Mouse (Mus musculus) ZHBTc4 (cell line): Measurements from ENCODE around the gene Shisal2b.

Experiments
- DNase-seq: peaks from one replicate; pipeline ENCODE4 v3.0.0-alpha.2; 2011; ENCODE audit warnings: low read depth, low spot score

Gene Shisal2b

DNA sequence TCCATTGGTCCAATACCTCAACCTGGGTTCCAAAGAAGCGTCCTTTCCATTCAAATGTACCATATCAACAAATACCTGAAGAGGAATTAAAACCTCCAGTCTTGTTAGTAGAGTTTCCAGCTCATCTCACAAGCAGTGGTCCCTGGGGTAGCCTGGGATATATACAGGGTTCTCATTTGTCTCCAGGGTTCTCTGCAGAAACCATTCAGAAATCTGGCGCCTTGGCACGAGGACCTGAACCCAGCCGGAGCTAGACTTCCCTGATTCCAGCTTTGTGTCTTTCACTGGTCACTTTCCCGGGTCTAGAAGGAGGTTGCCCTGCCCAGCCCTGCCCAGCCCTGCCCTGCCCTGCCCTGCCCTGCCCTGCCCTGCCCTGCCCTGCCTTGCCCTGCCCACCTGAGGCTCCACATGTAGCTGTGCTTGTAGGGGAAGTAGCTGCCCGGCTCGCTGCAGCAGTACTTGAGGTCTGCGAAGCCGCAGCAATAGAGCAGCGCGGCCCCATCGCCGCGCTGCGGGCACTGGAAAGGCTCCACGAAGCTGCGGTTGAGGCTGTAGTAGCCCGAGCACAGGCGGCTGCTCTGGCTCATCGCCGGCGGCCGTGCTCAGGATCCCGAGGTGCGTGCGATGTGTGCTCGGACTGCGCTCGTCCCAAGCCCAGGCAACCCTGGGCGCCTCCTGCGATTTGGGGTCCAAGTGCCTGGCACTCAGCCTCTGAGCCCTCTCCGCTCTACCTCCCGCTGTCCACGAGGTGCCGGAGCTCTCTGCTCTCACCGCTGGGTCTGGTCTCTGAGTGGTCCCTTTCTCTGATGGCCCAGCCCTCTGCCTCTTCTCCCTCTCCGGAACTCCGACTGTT lies at the start of gene Shisal2b:
Shisal2b (minus strand) TSS at position 767 of the 853 bp plus-strand sequence.
- peak; percentile 65 for DNase-seq

DNA sequence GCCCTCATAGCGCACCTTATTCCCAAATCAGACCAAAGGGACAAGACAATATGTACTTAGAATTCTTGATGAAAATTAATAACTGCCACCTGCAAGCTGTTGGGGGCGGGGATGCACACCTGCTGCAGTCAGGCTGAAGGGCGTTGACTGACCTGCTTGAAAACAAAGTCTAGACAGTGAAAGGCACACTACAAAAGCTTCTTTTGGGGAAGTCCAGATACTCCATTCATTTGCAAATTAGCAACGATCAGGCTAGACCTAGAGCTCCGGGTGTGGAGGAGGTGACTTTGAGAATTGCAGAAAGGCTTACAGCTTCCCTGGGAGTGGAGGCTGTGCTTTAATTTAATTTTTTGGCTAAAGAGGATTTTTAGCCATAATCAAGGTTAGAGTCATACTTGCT lies 47.9 kb upstream of the Shisal2b start:
- DNase-seq = peak; percentile 95

DNA sequence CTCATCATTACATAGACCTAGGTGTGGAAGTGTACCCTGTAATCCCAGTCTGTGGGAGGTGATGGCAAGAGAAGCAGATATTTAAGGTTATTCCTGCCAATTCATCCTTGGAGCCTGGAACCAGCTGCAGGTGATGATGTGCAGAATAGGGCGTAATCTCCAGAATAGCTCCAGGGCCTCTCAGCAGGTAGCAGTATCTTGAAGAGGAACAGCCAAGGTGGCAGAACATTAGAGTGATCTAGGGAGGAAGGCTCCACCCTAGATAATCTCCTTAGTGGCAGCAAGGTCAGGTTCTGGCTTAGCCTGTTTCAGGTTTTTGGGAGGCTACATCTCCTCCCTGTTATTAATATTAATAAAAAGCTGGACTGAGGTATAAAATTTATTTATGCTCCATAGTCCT lies 47.3 kb upstream of the Shisal2b start:
- peak; percentile 63 for DNase-seq

DNA sequence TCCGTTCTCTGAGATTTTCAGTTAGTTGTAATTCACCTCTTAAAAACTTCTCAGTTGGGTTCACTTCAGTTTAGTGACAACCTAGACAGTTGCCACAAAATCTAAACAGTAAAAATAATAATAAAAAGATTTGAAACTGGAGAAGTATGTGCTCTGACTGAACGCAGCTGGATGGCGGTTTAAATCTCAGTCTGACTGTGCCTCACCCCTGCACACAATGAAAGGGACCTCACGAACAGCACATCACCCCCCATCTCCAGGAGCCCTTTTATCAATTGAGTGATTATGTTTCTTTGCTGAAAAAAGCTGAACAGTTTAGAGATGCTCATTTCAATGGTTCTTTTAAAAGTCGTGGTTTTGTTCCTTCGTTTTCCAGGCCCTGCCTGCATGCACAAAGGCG lies 45.0 kb upstream of the Shisal2b start:
- no peak for DNase-seq

DNA sequence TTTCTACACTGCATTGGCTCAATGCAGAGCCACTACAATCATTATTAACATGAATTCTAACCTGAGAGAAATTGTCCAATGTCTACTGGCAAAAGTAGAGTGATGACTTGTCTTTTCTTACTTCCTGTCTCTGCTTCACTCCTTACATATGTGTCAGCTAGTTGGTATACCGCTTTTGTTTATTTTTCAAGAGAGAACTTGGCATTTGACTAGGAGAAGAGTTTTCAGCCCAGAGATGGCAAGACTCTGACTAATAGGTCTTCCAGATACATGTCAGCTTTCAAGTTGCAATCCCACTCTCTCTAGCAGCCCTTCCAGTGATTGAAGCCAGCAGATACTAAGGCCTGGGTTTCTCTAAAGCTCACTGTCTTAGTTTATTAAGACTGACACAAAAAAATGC lies 31.1 kb upstream of the Shisal2b start:
- DNase-seq = no peak

DNA sequence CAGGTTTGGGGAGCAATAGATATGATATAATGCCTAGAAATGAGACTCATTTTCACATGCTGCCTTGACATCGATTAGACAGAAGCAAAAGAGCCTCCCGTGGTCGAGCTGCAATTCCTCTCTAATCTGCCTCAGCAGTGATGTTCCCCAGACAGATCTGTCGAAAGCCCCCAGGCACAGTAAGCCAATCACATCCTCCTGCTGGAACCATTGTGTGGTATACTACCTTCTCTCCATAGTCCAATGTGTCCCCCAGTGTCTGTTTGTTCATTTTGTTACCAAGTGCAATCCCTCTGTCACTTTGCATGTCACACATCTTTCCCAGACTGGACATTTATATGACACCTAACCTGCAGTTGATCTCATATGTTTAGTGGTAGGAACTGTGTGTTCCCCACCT lies 28.6 kb upstream of the Shisal2b start:
- DNase-seq = no peak

DNA sequence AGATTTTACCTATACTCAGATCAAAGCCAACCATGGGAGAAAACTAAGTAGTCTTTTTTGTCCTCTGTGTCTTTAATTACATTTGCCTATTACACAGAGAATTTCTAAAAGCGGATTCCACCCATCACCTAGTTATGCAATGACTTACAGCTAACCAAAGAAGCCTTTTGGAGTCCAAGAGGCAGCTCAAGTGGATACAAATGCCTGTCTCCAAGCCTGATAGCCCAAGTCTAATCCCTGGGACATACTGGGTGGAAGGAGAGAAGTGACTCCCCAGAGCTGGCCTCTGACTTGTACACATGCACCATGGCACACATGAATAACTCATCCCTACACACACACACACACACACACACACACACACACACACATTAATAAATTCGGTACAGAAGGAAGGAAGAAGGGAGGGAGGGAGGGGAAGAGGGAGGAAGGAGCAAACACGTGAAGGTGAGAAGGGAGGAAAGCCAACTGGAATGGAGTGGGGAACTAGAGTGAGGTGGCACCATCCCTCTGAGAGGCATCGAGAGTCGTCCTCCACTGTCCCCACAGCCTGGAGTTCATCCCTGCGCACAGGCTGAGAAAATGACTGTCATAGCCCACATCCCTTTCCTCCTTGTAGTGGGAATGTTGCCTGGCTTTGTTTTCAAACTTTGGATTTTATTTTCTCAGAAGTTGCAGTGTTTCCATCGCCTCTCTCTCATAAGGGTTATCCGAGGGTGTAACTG lies 22.8 kb upstream of the Shisal2b start:
- DNase-seq = no peak

DNA sequence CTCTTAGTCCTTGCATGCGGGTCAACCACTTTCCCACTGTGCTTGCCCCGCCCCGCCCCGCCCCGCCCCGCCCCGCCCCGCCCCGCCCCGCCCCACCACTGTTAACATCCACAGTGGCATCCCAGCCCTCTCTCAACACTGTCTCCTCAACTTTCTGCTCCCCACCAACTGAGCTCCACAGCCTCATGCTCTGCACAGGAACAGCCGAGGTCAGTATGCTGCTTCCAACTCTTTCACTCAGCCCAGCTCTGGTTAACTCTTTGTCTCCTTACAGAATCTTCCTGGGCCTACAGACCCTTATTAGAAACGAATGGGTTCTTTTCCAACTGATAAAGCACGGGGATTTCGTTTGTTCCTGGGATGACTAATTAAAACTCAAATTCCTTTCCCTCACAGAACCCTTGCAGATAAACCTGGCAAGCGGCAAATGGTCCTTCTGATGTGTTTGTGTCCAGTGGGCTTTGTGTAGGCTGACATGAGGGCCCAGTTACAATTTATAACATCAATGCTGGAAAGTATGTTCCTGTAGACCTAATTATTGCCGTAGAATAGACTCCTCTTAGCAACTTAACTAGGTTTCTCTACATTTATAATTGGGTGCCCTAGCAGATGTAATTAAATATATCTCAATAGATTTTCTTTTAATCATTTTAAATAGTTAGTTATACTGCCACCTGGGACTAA lies 20.0 kb upstream of the Shisal2b start:
- DNase-seq = no peak

DNA sequence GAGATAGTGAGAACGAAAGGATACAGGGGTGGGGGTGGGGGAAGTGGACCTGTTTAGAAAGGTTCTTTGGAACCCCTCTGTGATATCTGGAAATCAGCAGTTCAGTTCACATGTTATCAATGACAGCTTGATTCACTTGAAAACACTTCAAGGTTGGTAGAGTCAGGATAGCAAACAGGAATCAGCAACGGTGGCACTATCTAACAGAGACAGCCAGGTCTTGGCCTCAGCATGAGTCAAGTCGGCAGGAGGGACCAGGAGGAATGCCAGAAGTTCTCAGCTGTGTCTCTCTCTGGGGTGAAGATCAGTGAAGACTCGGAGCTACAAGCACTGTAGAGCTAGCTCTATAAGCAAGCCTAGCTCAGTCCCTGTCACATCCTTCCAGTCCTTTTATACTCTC lies 14.8 kb upstream of the Shisal2b start:
- no peak for DNase-seq

DNA sequence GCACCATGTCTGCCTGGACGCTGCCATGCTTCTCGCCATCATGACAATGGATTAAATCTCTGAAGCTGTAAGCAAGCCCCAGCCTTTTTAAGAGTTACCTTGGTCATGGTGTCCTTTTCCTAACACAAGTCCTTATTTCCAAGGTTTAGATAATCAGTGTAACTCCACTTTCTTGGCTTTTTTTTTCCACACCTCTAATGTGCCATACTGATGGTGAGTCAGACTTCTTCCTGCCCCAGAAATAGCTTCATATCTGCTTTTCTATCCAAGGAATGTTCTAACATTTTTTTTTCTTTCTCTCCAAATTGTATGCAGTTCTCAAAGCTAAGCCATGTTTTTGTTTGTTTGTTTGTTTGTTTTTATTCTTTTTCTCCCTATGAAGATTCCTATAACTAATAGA lies 6.2 kb upstream of the Shisal2b start:
- DNase-seq = no peak

DNA sequence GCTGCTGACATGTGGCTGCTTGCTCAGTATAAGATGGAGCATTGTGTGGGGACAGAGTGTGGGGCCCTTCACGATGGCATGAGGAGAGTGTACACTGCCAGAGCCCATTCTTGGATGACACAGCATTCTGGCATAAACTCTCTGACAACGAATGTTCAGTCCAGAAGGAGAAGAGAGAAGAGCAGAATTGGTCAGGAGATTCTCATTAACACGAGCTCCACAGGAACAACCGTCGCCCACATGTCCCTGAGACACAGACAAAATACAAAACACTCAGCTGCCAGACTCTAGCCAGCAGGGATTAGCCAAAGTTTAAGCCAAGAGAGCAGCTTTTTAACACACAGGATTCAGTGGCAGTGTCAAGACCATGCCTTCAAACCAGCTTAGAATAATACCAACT lies 3.0 kb upstream of the Shisal2b start:
- DNase-seq = no peak

DNA sequence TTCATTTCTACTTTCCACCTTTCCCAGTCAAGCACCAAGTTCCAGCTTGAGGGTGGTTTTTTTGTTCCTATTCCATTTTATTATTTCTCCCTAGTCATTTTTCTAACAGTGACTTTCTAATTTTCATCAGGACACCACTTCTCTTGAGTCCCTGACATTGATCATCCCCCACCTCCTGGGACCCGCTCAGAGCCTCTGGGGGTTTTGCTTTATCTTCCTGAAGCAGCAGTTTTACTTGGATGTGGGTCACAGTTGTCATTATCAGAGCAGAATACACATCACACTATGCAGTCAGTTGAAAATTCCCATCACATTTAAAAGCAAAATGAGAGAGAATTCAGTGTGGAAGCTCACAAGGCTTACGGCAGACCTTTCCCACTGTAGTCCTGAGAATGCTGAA lies 10.0 kb downstream of the Shisal2b start:
- DNase-seq = no peak

DNA sequence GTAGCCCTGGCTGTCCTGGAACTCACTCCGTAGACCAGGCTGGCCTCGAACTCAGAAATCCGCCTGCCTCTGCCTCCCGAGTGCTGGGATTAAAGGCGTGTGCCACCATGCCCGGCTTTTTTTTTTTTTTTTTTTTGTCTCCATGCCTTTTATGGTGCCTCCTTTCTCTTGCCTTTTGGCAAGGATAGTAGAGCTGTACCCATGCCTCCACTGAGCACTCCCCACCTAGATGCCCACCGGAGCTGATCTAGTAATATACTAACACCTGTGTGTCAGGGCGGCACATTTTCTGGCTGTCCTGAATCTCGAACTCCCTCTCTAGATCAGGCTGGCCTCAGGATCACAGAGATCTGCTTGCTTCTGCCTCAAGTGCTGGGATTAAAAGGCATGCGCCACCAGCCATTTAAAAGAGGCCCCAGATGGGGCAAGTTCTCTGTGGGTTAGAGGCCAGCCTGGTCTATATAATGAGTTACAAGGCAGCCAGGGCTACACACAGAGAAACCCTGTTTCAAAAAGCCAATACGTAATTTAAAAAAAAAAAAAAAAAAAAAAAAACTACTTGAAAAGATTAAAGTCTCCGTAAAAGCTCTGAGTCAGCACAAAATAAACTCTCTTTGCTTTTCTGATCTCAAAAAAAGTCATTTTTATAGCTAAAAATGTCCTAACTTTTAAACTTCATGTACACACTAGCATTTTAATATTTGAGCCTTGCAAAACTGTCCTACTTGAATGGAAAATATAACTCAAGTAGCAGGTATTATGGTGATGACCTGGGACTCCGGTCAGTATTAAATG lies 20.2 kb downstream of the Shisal2b start:
- peak; percentile 22 for DNase-seq

DNA sequence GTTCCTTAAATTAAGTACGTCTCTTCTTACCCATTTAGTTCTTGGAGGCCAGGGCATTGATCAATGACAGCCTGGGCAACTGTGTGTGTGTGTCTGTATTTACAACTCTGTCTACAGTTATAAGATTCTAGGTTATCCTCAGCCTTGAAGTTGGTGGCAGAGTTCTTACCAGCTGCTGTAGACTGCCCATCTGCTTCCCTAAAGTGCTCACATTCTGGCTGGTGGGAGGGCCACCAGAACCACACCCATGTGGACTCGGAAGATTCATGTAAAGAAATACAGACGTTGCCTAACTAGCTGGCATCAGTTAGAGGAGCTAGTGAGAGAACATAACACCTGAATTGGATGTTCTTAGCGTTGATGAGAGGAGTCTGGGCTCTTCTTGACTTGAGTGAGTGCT lies 21.8 kb downstream of the Shisal2b start:
- peak; percentile 12 for DNase-seq

DNA sequence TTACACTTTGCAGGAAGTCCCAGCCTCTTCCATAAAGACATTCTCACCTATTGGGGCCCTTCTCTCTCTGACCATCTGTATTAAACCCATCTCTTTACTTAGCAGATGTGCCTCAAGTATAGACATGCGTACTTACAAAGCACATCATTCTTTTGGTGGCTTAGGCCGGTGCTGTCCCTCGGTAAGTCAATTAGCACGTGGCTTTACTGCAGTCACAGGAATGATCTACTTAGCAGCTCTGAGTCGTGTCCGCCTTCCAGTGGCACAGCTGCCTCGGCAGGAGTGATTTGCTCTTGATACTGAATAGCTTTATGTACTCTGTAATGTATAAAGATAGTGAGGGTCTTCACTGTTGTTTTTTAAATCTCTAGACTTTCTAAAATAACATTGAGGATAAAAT lies 26.1 kb downstream of the Shisal2b start:
- no peak for DNase-seq

DNA sequence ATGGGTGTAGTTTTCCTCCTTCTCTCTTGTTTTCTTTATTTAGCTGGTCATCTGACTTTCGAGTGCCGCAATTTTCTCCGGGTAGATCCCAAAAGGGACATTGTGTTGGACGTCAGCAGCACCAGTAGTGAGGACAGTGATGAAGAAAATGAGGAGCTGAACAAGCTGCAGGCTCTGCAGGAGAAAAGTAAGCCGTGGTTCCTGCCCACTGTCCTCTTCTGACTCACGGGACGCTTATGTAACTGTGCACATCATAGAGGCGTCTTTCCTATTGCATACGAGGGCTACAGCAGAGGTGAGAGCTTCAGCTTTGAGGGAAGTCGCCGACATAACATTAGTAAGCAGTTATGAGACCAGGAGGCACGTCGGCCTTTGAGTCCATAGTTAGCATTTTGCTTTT lies 30.9 kb downstream of the Shisal2b start:
- DNase-seq = no peak

DNA sequence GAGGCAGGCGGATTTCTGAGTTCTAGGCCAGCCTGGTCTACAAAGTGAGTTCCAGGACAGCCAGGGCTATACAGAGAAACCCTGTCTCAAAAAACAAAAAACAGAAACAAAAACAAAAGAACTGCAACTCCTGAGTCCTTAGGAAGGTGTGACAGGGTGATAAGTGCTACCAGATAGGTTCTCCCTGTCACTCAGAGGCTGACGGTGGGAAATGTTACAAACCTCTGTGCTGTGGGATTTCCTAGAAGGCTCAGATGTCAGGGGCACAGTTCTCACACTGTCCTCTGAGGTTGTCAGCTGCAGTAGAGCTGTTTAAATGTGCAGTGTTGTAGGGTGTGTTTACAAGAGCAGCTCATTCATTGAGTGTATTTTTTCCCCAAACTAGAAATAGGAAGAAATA lies 38.2 kb downstream of the Shisal2b start:
- DNase-seq = no peak

DNA sequence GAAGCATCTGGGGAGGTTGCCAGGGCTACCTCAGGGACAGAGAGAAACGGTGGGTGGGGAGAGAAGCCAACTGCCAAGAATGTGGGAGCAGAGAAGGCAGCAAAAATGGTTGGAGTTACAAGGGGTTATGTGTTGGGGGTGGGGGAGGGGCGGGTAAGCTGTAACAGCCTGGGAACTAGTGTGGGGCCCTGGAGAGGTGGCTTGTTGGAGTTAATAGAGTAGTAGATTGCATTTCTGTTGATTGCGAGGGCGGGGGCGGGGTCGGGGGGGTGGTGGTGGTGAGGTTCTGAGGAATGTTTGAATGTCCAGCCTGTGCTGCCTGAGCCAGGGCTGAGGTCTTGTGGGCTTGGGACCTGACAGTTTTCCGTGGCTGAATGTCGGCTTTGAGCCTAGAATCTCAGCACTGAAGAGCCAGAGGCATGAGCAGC lies 41.3 kb downstream of the Shisal2b start:
- DNase-seq = peak; percentile 65

DNA sequence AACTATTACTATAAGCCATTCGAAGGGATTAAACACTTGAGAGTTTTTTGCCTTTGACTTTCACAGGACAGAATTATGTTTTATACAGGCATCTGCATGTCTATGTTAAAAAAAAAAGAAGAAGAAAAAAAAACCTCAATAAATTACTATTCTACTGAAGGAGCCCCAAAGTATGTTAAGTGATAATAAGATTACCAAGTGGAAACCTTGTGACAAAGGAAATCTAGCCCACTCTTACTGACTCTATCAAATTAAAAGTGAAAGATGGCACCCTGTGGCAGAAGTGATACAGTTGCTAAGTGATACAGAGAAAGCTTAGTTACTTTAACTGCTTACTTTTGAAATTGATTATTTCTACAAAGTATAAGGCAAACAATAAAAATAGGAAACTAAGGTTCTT lies 41.8 kb downstream of the Shisal2b start:
- DNase-seq = no peak

DNA sequence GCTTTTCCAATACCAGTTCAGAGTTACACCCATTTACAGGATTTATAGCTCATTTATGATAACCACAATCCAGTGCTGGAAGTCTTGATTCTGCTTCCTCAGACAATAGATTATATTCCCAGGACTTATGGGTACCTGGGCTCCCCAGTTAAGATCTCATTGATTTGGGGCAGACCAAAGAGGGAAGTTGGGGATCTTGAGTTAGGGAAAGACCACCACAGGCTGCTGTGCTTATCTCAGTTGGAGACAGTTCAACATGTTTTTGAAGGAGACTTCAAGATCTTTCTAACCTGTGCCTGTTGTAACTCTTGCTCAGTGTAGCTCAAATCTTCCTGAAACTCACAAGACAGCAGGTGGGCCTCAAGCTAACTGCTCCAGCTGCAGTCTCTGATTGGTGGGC lies 42.5 kb downstream of the Shisal2b start:
- no peak for DNase-seq

DNA sequence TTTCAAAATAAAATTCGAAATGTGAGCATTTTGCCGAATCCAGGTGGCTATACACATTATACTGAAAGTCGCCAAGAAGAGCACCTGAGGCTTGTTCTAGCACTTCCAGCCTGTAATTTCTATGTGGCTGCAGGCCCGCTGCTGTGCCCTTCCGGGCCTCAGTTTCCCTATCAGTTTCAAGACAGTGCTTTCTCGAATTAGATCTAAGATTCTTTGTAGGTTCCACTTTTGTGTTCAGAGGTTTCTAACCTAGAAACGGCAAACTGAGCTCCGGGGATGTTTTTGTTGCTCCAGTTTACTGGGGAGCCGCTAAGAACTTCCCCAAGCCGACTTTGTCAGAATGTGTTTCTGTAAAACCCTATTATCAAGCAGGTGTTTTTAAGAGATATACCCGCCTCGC lies 46.0 kb downstream of the Shisal2b start:
- no peak for DNase-seq
